Mouse (Mus musculus) T-helper 1 cell (primary cell): Measurements from ENCODE around the gene Pelp1.

Experiments
- in situ Hi-C: fragments of 300-600 bp; cut with MboI, MseI; formaldehyde crosslinking; loops from one replicate; pipeline ENCODE4 v1.15.1; 2025; ENCODE audit warnings: high pct_unique_total_duplicates

Pelp1 gene

DNA sequence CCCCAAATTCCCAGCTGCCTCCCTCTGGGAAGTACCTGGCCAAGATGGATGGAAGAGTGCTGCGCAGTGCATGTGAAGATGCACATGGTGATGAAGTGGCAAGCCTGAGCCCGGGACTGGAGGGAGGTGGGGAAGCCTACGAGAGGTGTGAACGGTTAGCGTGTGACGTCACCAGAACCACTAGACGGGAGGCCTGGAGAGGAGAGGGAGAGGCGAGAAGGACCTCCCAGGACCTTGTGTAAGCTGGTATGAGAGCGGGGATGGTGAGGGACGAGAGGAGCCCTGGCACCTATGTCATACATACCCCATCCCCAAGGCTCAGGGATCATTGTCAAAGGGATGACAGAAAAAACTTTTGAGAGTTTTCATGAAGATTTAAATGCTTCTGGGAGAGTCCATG lies 64.8 kb downstream of the Pelp1 start:
- in situ Hi-C loops = no loop called here
